Mouse (Mus musculus) MEL (cell line): ENCODE measurements around the gene Hist1h2ae. TPM values are rescaled to one million over a fixed set of nuclear protein-coding genes. Genes with fewer than 3 reads are reported as not detected.
"Not testable (repeated sequence)": the region's sequence is repeated elsewhere in the genome, so short reads cannot be mapped to it uniquely, and the experiment has no call there.

Experiments used
- DNase-seq: peaks from one replicate; pipeline ENCODE4 v3.0.0; 2011; ENCODE audit warnings: low read depth, low spot score
- H3K27ac ChIP-seq: 2 replicates; pipeline ENCODE4 v1.5.1; 2012; ENCODE audit warnings: low read depth, mild to moderate bottlenecking, control low read depth, low read length, moderate library complexity; ENCODE audit not compliant: control insufficient read depth
- H3K27me3 ChIP-seq, 2 experiments: fragments of 150-350 bp in 1 of 2; sonication (generic) in 1 of 2; 2 replicates each; pipeline ENCODE4 v1.6.1; 2012; ENCODE audit warnings: low read length in 2 of 2, mild to moderate bottlenecking in 2 of 2, improper control_type of control experiment in 1 of 2, moderate library complexity in 1 of 2; ENCODE audit not compliant: insufficient read depth in 2 of 2, control insufficient read depth in 1 of 2
- H3K36me3 ChIP-seq, 2 experiments: 2 replicates each; pipeline ENCODE4 v1.6.1; 2012 to 2014; ENCODE audit warnings: low read length in 2 of 2, improper control_type of control experiment in 1 of 2, inconsistent platforms in 1 of 2, mild to moderate bottlenecking in 1 of 2; ENCODE audit not compliant: insufficient read depth in 2 of 2, control insufficient read depth in 1 of 2
- H3K4me1 ChIP-seq, 2 experiments: fragments of 150-350 bp in 1 of 2; sonication (generic) in 1 of 2; 2 replicates each; pipeline ENCODE4 v1.6.1; 2012; ENCODE audit warnings: low read length in 2 of 2, improper control_type of control experiment in 1 of 2, mild to moderate bottlenecking in 1 of 2; ENCODE audit not compliant: insufficient read depth in 2 of 2, control insufficient read depth in 1 of 2
- H3K4me3 ChIP-seq, 2 experiments: fragments of 150-350 bp in 1 of 2; sonication (generic) in 1 of 2; 2 replicates each; pipeline ENCODE4 v1.5.1; 2012; ENCODE audit warnings: low read depth in 2 of 2, low read length in 2 of 2, mild to moderate bottlenecking in 2 of 2, moderate library complexity in 2 of 2, control low read depth in 1 of 2, improper control_type of control experiment in 1 of 2; ENCODE audit not compliant: control insufficient read depth in 1 of 2, insufficient read depth in 1 of 2
- H3K79me2 ChIP-seq: 2 replicates; pipeline ENCODE4 v1.6.1; 2012; ENCODE audit warnings: mild to moderate bottlenecking, low read length, moderate library complexity; ENCODE audit not compliant: control insufficient read depth, poor library complexity, insufficient read depth
- H3K9ac ChIP-seq: 2 replicates; pipeline ENCODE4 v1.6.1; 2012; ENCODE audit warnings: low read depth, mild to moderate bottlenecking, control low read depth, low read length, moderate library complexity; ENCODE audit not compliant: control insufficient read depth, poor library complexity, severe bottlenecking
- H3K9me3 ChIP-seq: fragments of 150-350 bp; sonication (generic); replicated peaks from 2 replicates; pipeline ENCODE4 v1.6.1; 2012; ENCODE audit warnings: mild to moderate bottlenecking, low read length, improper control_type of control experiment, moderate library complexity; ENCODE audit not compliant: insufficient read depth
- BHLHE40 ChIP-seq: IDR thresholded peaks from 2 replicates; pipeline ENCODE4 v1.6.1; 2012; ENCODE audit warnings: low read depth, mild to moderate bottlenecking, inconsistent platforms, low read length, improper control_type of control experiment, borderline replicate concordance
- CTCF ChIP-seq, 3 experiments: IDR thresholded peaks in 2 of 3; conservative IDR thresholded peaks in 1 of 3; 2 replicates each; pipeline ENCODE4 v1.5.1; 2011 to 2012; ENCODE audit warnings: low read length in 3 of 3, low read depth in 2 of 3, mild to moderate bottlenecking in 2 of 3, improper control_type of control experiment in 1 of 3, inconsistent platforms in 1 of 3, mixed read lengths in 1 of 3, moderate library complexity in 1 of 3; ENCODE audit not compliant: control insufficient read depth in 1 of 3, insufficient read depth in 1 of 3, poor library complexity in 1 of 3, severe bottlenecking in 1 of 3
- ELF1 ChIP-seq: IDR thresholded peaks from 2 replicates; pipeline ENCODE4 v1.6.1; 2014; ENCODE audit warnings: low read depth, mild to moderate bottlenecking, inconsistent platforms, low read length, improper control_type of control experiment, moderate library complexity
- ETS1 ChIP-seq: IDR thresholded peaks from 2 replicates; pipeline ENCODE4 v1.6.1; 2012; ENCODE audit warnings: low read depth, mild to moderate bottlenecking, inconsistent platforms, low read length, improper control_type of control experiment, moderate library complexity
- GATA1 ChIP-seq: IDR thresholded peaks from 2 replicates; pipeline ENCODE4 v1.6.1; 2011; ENCODE audit warnings: low read depth, low read length, improper control_type of control experiment
- MAFK ChIP-seq: IDR thresholded peaks from 2 replicates; pipeline ENCODE4 v1.6.1; 2011; ENCODE audit warnings: low read depth, mild to moderate bottlenecking, low read length, improper control_type of control experiment, borderline replicate concordance
- MAX ChIP-seq: IDR thresholded peaks from 2 replicates; pipeline ENCODE4 v1.6.1; 2011; ENCODE audit warnings: low read length, improper control_type of control experiment
- MAZ ChIP-seq: IDR thresholded peaks from 2 replicates; pipeline ENCODE4 v1.6.1; 2012; ENCODE audit warnings: low read depth, mild to moderate bottlenecking, inconsistent platforms, low read length, improper control_type of control experiment
- MEF2A ChIP-seq: IDR thresholded peaks from 2 replicates; pipeline ENCODE4 v1.6.1; 2014; ENCODE audit warnings: low read depth, mild to moderate bottlenecking, inconsistent platforms, low read length, improper control_type of control experiment; ENCODE audit not compliant: poor library complexity, insufficient replicate concordance, severe bottlenecking; ENCODE audit errors: extremely low read depth
- POLR2A ChIP-seq, 2 experiments: IDR thresholded peaks; 2 replicates each; pipeline ENCODE4 v1.6.1; 2011 to 2012; ENCODE audit warnings: low read length in 2 of 2, mild to moderate bottlenecking in 2 of 2, control low read depth in 1 of 2, improper control_type of control experiment in 1 of 2, low read depth in 1 of 2, moderate library complexity in 1 of 2; ENCODE audit not compliant: control insufficient read depth in 1 of 2, insufficient read depth in 1 of 2, poor library complexity in 1 of 2
- POLR2AphosphoS5 ChIP-seq: IDR thresholded peaks from 2 replicates; pipeline ENCODE4 v1.6.1; 2012; ENCODE audit warnings: low read depth, borderline replicate concordance, mild to moderate bottlenecking, inconsistent platforms, low read length, moderate library complexity, mixed read lengths
- RAD21 ChIP-seq: IDR thresholded peaks from 2 replicates; pipeline ENCODE4 v1.6.1; 2011; ENCODE audit warnings: mild to moderate bottlenecking, low read depth, low read length, improper control_type of control experiment
- TAL1 ChIP-seq: IDR thresholded peaks from 2 replicates; pipeline ENCODE4 v1.6.1; 2012; ENCODE audit warnings: mild to moderate bottlenecking, inconsistent platforms, low read length, moderate library complexity, mixed read lengths
- TBP ChIP-seq: IDR thresholded peaks from 2 replicates; pipeline ENCODE4 v1.8.0; 2011; ENCODE audit warnings: low read depth, low read length, improper control_type of control experiment
- UBTF ChIP-seq: IDR thresholded peaks from 2 replicates; pipeline ENCODE4 v1.6.1; 2012; ENCODE audit warnings: low read depth, mild to moderate bottlenecking, inconsistent platforms, low read length, improper control_type of control experiment, moderate library complexity, borderline replicate concordance; ENCODE audit not compliant: insufficient read depth
- USF1 ChIP-seq: IDR thresholded peaks from 2 replicates; pipeline ENCODE4 v1.6.1; 2014; ENCODE audit warnings: low read depth, mild to moderate bottlenecking, inconsistent platforms, low read length, improper control_type of control experiment, moderate library complexity
- ZC3H11A ChIP-seq: IDR thresholded peaks from 2 replicates; pipeline ENCODE4 v1.6.1; 2012; ENCODE audit warnings: low read depth, mild to moderate bottlenecking, inconsistent platforms, low read length, improper control_type of control experiment
- ZMIZ1 ChIP-seq: IDR thresholded peaks from 2 replicates; pipeline ENCODE4 v1.6.1; 2012; ENCODE audit warnings: low read depth, mild to moderate bottlenecking, inconsistent platforms, low read length, improper control_type of control experiment, moderate library complexity
- polyA plus RNA-seq, 2 experiments: library from polyadenylated mRNA; stranded (reverse) in 1 of 2; unstranded in 1 of 2; fragments of >175 nt in 1 of 2; fragments of >200 nt in 1 of 2; gene quantifications; 2 replicates each; pipeline versions ENCODE4 v1.2.1 to v1.2.4; 2012; ENCODE audit warnings: low replicate concordance in 2 of 2, low read depth in 1 of 2; ENCODE audit not compliant: insufficient read length in 2 of 2, insufficient read depth in 1 of 2, missing spikeins in 1 of 2
- total RNA-seq: library from RNA; depleted of rRNA; stranded (reverse); fragments of 300-350 nt; gene quantifications from 2 replicates; pipeline ENCODE4 v1.2.3, GENCODE M21; 2012

Hist1h2ae gene
- total and polyA plus RNA-seq, 3 experiments: 3.3 to 560 TPM; not detected in 1

GRCm38 (mm10) chr13:23562699-23563462 lies 8.1 kb downstream of the Hist1h2ae start:
- Histone ChIP-seq H3K27ac (peak overlapping the region; percentile 100), H3K36me3 (peaks cover 0 to 22% of the 10 kb centered on the region in 2 experiments; a peak in 2 of 4 replicates), H3K4me3 (peak overlapping the region; percentile 29 to 39), H3K9me3 (no peaks in the 10 kb centered on the region), H3K27me3 (no peaks in the 10 kb centered on the region), H3K9ac (peak overlapping the region; percentile 79), H3K4me1 (peaks cover 4 to 8% of the 10 kb centered on the region in 2 experiments; a peak in 3 of 4 replicates), H3K79me2 (no peaks in the 10 kb centered on the region; the same call in 1 of the 2 replicates)
- peak; percentile 90 for DNase-seq
- no peak for TF ChIP-seq MAFK
- TF ChIP-seq ETS1: no peak
- TF ChIP-seq CTCF (IDR thresholded peaks at IDR 0.05 in 2 of 3, conservative IDR thresholded peaks at IDR 0.05 in 1 of 3; ENCODE audit: control insufficient read depth in 1 of 3, insufficient read depth in 1 of 3, low read depth in 2 of 3, low read length in 3 of 3, poor library complexity in 1 of 3, severe bottlenecking in 1 of 3): peak in 1 of 3 experiments; percentile 43; a peak in 2 of 6 replicates
- TF ChIP-seq BHLHE40: no peak
- TF ChIP-seq USF1: no peak
- no peak for TF ChIP-seq RAD21
- no peak for TF ChIP-seq ZC3H11A
- TF ChIP-seq GATA1: peak; percentile 41; the same call in 1 of the 2 replicates
- TF ChIP-seq TAL1: peak; percentile 78
- TF ChIP-seq ELF1: no peak
- no peak for TF ChIP-seq MEF2A
- peak in 1 of 2 experiments; percentile 14; a peak in 1 of 4 replicates for TF ChIP-seq POLR2A (IDR thresholded peaks at IDR 0.05; ENCODE audit: control insufficient read depth in 1 of 2, insufficient read depth in 1 of 2, low read depth in 1 of 2, low read length in 2 of 2, poor library complexity in 1 of 2)
- TF ChIP-seq MAZ: no peak
- no peak for TF ChIP-seq ZMIZ1
- TF ChIP-seq TBP: peak; percentile 88
- TF ChIP-seq MAX: no peak

GRCm38 (mm10) chr13:23561883-23562659 lies 8.9 kb downstream of the Hist1h2ae start, which contains the start of gene Hist1h3e:
Hist1h3e (minus strand) TSS chr13:23562369.
- H3K36me3 ChIP-seq: peaks cover 0 to 21% of the 10 kb centered on the region in 2 experiments; a peak in 2 of 4 replicates
- not testable (repeated sequence) for H3K79me2 ChIP-seq, H3K27me3 ChIP-seq, H3K4me1 ChIP-seq, H3K9me3 ChIP-seq
- H3K4me3 ChIP-seq: peak within 1 kb of the TSS; percentile 29 to 39
- peak within 1 kb of the TSS; percentile 100 for H3K27ac ChIP-seq
- TF ChIP-seq TAL1 (peak; percentile 33; the same call in 1 of the 2 replicates), GATA1 (peak; percentile 58; the same call in 1 of the 2 replicates), TBP (peak; percentile 99), POLR2A (IDR thresholded peaks at IDR 0.05; ENCODE audit: control insufficient read depth in 1 of 2, insufficient read depth in 1 of 2, low read depth in 1 of 2, low read length in 2 of 2, poor library complexity in 1 of 2) (peak; percentile 97 to 99), UBTF (peak; percentile 98), POLR2AphosphoS5 (peak; percentile 98)
- peak; percentile 98 for DNase-seq
- H3K9ac ChIP-seq: peak within 1 kb of the TSS; percentile 79

GRCm38 (mm10) chr13:23561531-23561882 lies 9.5 kb downstream of the Hist1h2ae start:
- DNase-seq: not testable (repeated sequence)

More at GRCm38 (mm10) chr13:23561531-23561882, 9.5 kb downstream of the Hist1h2ae start:
- H3K27ac ChIP-seq: peak overlapping the region; percentile 78
- not testable (repeated sequence) for H3K79me2 ChIP-seq, H3K4me1 ChIP-seq, H3K4me3 ChIP-seq, H3K27me3 ChIP-seq, H3K9me3 ChIP-seq
- peaks cover 0 to 24% of the 10 kb centered on the region in 2 experiments; a peak in 2 of 4 replicates for H3K36me3 ChIP-seq
- H3K9ac ChIP-seq: peak overlapping the region; percentile 55
